Mouse (Mus musculus) hindbrain, embryonic 16.5 days (tissue): ENCODE measurements at regions not wholly inside any gene's neighbourhood (a gene's known extent, or its start where the extent isn't known, plus 50 kb on each side); places are given as distances from the start of the nearest gene placed in this dataset.
A peak's percentile ranks its signal among the peaks of the same experiment; 100 is the strongest.

Experiments
- ATAC-seq: fragments of 200-750 bp; cut with Nextera tagmentation; 2 replicates; pipeline ENCODE4 v1.8.0; 2017; ENCODE audit warnings: moderate TSS enrichment, moderate library complexity
- H3K27ac ChIP-seq: fragments of 300-500 bp; sonication (generic); 2 replicates; pipeline ENCODE4 v1.5.1; 2014; ENCODE audit warnings: low read depth, mild to moderate bottlenecking, control low read depth, low read length, moderate library complexity
- H3K27me3 ChIP-seq: fragments of 300-500 bp; sonication (generic); replicated peaks from 2 replicates; pipeline ENCODE4 v1.6.1; 2014; ENCODE audit warnings: low read length; ENCODE audit not compliant: control insufficient read depth, insufficient read depth
- H3K36me3 ChIP-seq: fragments of 300-500 bp; sonication (generic); 2 replicates; pipeline ENCODE4 v1.6.1; 2014; ENCODE audit warnings: mild to moderate bottlenecking, low read length, moderate library complexity, mixed read lengths; ENCODE audit not compliant: control insufficient read depth, insufficient read depth
- H3K4me1 ChIP-seq: fragments of 300-500 bp; sonication (generic); 2 replicates; pipeline ENCODE4 v1.6.1; 2014; ENCODE audit warnings: low read depth, low read length; ENCODE audit not compliant: control insufficient read depth, insufficient read depth
- H3K4me2 ChIP-seq: fragments of 300-500 bp; sonication (generic); 2 replicates; pipeline ENCODE4 v1.6.1; 2014; ENCODE audit warnings: mild to moderate bottlenecking, low read length, control low read depth, moderate library complexity
- H3K4me3 ChIP-seq: fragments of 300-500 bp; sonication (generic); 2 replicates; pipeline ENCODE4 v1.5.1; 2014; ENCODE audit warnings: mild to moderate bottlenecking, low read length, control low read depth, moderate library complexity
- H3K9ac ChIP-seq: fragments of 300-500 bp; sonication (generic); 2 replicates; pipeline ENCODE4 v1.6.1; 2014; ENCODE audit warnings: low read depth, mild to moderate bottlenecking, control low read depth, low read length, moderate library complexity
- H3K9me3 ChIP-seq: fragments of 300-500 bp; sonication (generic); 2 replicates; pipeline ENCODE4 v1.6.1; 2014; ENCODE audit warnings: mild to moderate bottlenecking, low read length, moderate library complexity; ENCODE audit not compliant: control insufficient read depth
- WGBS: fragments of 180-500 bp; shearing (Covaris S2); extraction: QIAGEN DNeasy Blood & Tissue Kit; methylation state at CpG from one replicate; pipeline ENCODE4 v1.1.7; 2014; 5-methylcytosine and 5-hydroxymethylcytosine counted together

- H3K9me3 ChIP-seq: no peaks in the 10 kb centered on the region
- no peaks in the 10 kb centered on the region for H3K27me3 ChIP-seq
- H3K9ac ChIP-seq: no peak overlapping the region
- H3K27ac ChIP-seq: no peak overlapping the region
- 75% methylated on average over 2 of the region's 2 CpGs for WGBS
- H3K4me1 ChIP-seq: no peaks in the 10 kb centered on the region
- ATAC-seq: no peak
- H3K4me3 ChIP-seq: no peak overlapping the region
- H3K36me3 ChIP-seq: no peaks in the 10 kb centered on the region
- no peak overlapping the region for H3K4me2 ChIP-seq
Observed at GRCm38 (mm10) chr5:51241156-51241555, 326.4 kb downstream of the Ppargc1a start.

GRCm38 (mm10) chr5:51234004-51234355 lies 333.5 kb downstream of the Ppargc1a start:
- WGBS: 69% methylated on average over 2 of the region's 2 CpGs
- Histone ChIP-seq H3K27me3 (no peaks in the 10 kb centered on the region), H3K4me2 (no peak overlapping the region), H3K9me3 (no peaks in the 10 kb centered on the region), H3K4me1 (no peaks in the 10 kb centered on the region), H3K36me3 (no peaks in the 10 kb centered on the region), H3K4me3 (no peak overlapping the region), H3K9ac (no peak overlapping the region), H3K27ac (no peak overlapping the region)
- ATAC-seq: no peak

- ATAC-seq: no peak
- Histone ChIP-seq H3K9ac (no peak overlapping the region), H3K36me3 (no peaks in the 10 kb centered on the region), H3K9me3 (no peaks in the 10 kb centered on the region), H3K27me3 (no peaks in the 10 kb centered on the region), H3K4me1 (no peaks in the 10 kb centered on the region), H3K4me2 (no peak overlapping the region), H3K4me3 (no peak overlapping the region), H3K27ac (no peak overlapping the region)
- 66% methylated on average over 5 of the region's 5 CpGs for WGBS
Observed at GRCm38 (mm10) chr5:51233271-51234003, 334.1 kb downstream of the Ppargc1a start.

GRCm38 (mm10) chr5:51229806-51230205 lies 337.7 kb downstream of the Ppargc1a start:
- no peaks in the 10 kb centered on the region for H3K9me3 ChIP-seq
- no peaks in the 10 kb centered on the region for H3K4me1 ChIP-seq
- no peaks in the 10 kb centered on the region for H3K27me3 ChIP-seq
- H3K9ac ChIP-seq: no peak overlapping the region
- ATAC-seq: no peak
- 94% methylated on average over 2 of the region's 2 CpGs for WGBS
- no peak overlapping the region for H3K4me2 ChIP-seq
- no peak overlapping the region for H3K4me3 ChIP-seq
- no peaks in the 10 kb centered on the region for H3K36me3 ChIP-seq
- H3K27ac ChIP-seq: no peak overlapping the region

GRCm38 (mm10) chr5:51227996-51228395 lies 339.5 kb downstream of the Ppargc1a start:
- 55% methylated on average over 3 of the region's 3 CpGs for WGBS
- H3K27ac ChIP-seq: no peak overlapping the region
- no peaks in the 10 kb centered on the region for H3K27me3 ChIP-seq
- H3K4me3 ChIP-seq: no peak overlapping the region
- H3K9ac ChIP-seq: no peak overlapping the region
- no peaks in the 10 kb centered on the region for H3K4me1 ChIP-seq
- no peak overlapping the region for H3K4me2 ChIP-seq
- H3K36me3 ChIP-seq: no peaks in the 10 kb centered on the region
- ATAC-seq: no peak
- H3K9me3 ChIP-seq: no peaks in the 10 kb centered on the region

GRCm38 (mm10) chr5:51203266-51203665 lies 364.3 kb downstream of the Ppargc1a start:
- no peaks in the 10 kb centered on the region for H3K4me1 ChIP-seq
- H3K4me2 ChIP-seq: no peak overlapping the region
- no peak for ATAC-seq
- no peak overlapping the region for H3K27ac ChIP-seq
- H3K27me3 ChIP-seq: no peaks in the 10 kb centered on the region
- no peaks in the 10 kb centered on the region for H3K9me3 ChIP-seq
- WGBS: 67% methylated on average over 1 of the region's 1 CpGs
- no peak overlapping the region for H3K9ac ChIP-seq
- H3K36me3 ChIP-seq: no peaks in the 10 kb centered on the region
- H3K4me3 ChIP-seq: no peak overlapping the region

- no peak overlapping the region for H3K27ac ChIP-seq
- H3K4me2 ChIP-seq: no peak overlapping the region
- no peaks in the 10 kb centered on the region for H3K4me1 ChIP-seq
- no peaks in the 10 kb centered on the region for H3K27me3 ChIP-seq
- H3K9me3 ChIP-seq: no peaks in the 10 kb centered on the region
- WGBS: 66% methylated on average over 4 of the region's 4 CpGs
- H3K36me3 ChIP-seq: no peaks in the 10 kb centered on the region
- ATAC-seq: no peak
- no peak overlapping the region for H3K9ac ChIP-seq
- H3K4me3 ChIP-seq: no peak overlapping the region
Observed at GRCm38 (mm10) chr5:51202525-51203215, 364.9 kb downstream of the Ppargc1a start.

- no peaks in the 10 kb centered on the region for H3K4me1 ChIP-seq
- peak; percentile 89 for ATAC-seq
- H3K27me3 ChIP-seq: no peaks in the 10 kb centered on the region
- H3K4me3 ChIP-seq: no peak overlapping the region
- no peaks in the 10 kb centered on the region for H3K9me3 ChIP-seq
- no peak overlapping the region for H3K9ac ChIP-seq
- 39% methylated on average over 4 of the region's 4 CpGs for WGBS
- H3K27ac ChIP-seq: no peak overlapping the region
- no peaks in the 10 kb centered on the region for H3K36me3 ChIP-seq
- no peak overlapping the region for H3K4me2 ChIP-seq
Observed at GRCm38 (mm10) chr5:51196393-51197347, 370.9 kb downstream of the Ppargc1a start.

GRCm38 (mm10) chr5:51190661-51191060 lies 376.9 kb downstream of the Ppargc1a start:
- no peaks in the 10 kb centered on the region for H3K9me3 ChIP-seq
- no peak for ATAC-seq
- H3K4me3 ChIP-seq: no peak overlapping the region
- H3K36me3 ChIP-seq: no peaks in the 10 kb centered on the region
- H3K9ac ChIP-seq: no peak overlapping the region
- H3K4me1 ChIP-seq: no peaks in the 10 kb centered on the region
- WGBS: 89% methylated on average over 3 of the region's 3 CpGs
- H3K27me3 ChIP-seq: no peaks in the 10 kb centered on the region
- no peak overlapping the region for H3K4me2 ChIP-seq
- H3K27ac ChIP-seq: no peak overlapping the region
